Mouse (Mus musculus): ENCODE measurements at regions not wholly inside any gene's neighbourhood (a gene's known extent, or its start where the extent isn't known, plus 50 kb on each side); places are given as distances from the start of the nearest gene placed in this dataset.

- TF ChIP-seq CTCF (IDR thresholded peaks at IDR 0.05; ENCODE audit: extremely low read depth, insufficient read depth, low read length), result no peak
- TF ChIP-seq POLR2A (IDR thresholded peaks at IDR 0.05; ENCODE audit: extremely low read depth, insufficient read depth, low read length), result no peak
Observed at GRCm38 (mm10) chr1:151275581-151275980, 65.7 kb downstream of the Gm47996 start.

Data from cortical plate, adult 2 months (tissue).